Mouse (Mus musculus): Measurements from ENCODE around the gene Olfr730.

The Olfr730 gene

DNA sequence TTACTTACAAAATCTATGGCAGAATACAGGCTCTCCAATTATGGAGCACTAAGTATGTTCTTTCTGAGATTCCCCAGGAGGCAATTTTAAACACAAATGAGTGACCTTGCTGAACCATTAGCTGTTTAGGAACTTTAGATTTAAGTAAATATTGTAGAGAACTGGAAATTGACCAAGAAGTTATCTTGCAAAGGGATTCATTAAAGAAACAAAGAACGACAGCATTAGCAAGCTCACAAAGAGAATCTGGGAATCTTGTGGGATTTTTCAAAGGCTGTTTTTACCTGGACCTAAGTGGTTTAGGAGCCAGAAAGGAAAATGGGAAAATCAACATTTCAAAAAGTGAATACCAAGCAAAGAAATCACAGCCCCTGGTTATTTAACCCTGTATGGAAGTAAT lies at the start of gene Olfr730:
TSS of gene Olfr730 (minus strand) at position 101 of the 400 bp plus-strand sequence.
- no peak for DNase-seq (ENCODE audit: low read depth)

DNA sequence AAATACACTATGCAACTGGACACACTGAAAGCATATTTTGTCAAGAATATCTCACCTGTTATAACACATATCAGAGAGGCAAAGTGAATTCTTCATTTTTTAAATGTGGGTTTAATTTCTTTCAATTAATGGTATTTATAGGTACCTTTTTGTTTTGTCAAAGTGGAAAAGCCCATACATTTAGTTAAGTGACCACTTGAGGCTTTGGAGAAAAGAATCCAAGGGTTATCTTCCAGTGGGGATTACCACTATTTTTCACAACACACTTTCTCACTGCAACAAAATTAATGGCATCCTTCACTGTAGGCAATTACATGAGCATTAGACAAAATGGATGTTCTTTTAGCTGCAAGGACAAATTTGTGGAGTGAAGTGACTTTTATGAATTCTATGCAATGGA lies 35.2 kb downstream of the Olfr730 start, which contains the start of gene Olfr729:
TSS of gene Olfr729 (minus strand) at position 101 of the 400 bp plus-strand sequence.
- DNase-seq (ENCODE audit: low read depth), result no peak

DNA sequence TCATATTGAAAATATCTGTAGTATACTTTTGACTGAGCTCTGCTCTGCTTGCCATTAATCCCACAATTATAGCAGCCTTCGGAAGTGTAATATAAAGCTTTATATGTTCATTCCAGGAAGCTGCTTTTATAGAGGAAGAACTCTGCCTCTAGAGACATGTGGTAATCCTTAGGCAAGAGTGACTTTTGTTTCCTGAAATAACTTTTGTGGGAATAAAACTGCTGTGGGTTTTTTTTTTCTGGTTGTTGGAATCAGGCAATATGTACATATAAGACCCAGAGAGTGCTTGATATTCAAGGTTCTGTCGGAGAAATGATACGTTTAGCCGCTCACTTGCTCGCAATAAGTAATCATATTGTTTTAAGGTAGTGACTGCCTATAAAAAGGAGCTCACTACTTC lies 45.4 kb downstream of the Olfr730 start, which contains the start of gene Olfr728:
TSS of gene Olfr728 (minus strand) at position 101 of the 400 bp plus-strand sequence.
- no peak for DNase-seq (ENCODE audit: low read depth)
